Mouse (Mus musculus) heart, adult 11 months (tissue): ENCODE results near the gene B4galt5.
A peak's percentile ranks its signal among the peaks of the same experiment; 100 is the strongest.

Source experiments
- DNase-seq: peaks from one replicate; pipeline ENCODE4 v3.0.0; 2022

B4galt5 gene

DNA sequence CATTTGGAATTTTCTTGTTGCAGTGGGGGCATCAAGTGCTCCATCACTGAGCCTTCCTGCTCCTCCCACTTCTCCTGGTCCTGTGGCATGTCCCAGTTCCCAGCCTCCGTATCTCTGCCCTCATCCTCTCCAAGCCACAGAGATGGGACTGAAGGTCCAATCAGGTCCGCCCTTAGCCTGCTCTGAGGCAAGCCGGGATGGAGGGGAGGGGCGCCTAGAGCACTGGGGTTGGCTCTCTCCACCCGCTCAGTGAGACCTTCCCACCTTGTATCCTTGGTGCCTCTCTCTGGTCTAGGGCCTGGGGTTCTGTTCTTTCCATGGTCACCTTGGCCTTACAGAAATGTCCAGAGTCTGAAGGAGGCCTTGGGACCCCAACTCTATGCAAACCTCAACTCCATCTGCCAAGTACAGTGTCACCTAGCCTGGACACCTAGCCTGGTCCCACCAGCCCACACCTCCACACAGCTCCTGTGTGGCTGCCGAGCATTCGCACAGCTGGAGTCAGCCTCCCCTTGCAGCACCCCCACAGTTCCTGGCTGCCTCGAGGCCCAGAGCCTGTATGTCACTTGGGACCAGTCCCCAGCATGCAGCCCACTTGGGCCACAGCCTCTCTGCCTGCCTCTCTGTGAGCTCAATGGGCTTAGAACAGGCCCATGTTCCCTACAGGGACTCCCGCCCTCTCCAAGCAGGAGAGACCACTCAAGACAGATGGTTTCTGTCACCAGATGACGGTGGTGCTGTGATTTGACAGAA is 74.1 kb downstream of the B4galt5 start:
- DNase-seq, result peak; percentile 88

DNA sequence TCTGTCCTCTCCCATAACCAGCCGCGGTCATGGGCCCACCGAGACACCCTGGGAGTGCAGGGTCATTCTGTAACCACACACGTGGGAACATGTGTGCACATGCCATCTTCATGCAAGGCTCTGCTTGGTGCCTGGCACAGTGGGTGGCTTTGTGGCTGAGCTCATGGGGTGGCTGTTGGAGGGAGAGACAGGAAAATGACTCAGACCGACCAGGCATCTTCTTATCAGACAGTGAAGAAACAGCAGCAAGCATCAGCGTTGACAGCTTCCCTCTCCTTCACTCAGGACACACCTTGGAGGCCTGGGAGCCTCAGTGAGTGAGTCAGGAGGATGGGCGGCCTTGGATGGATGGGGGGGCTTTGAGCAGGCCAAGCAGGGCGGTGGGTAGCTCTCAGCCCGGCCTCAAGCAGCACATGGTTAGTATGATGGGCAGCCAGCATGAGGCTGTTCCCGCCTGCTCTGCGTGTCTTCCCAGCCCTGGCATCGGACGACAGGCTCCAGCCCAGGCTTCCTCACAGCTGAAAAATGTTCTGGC is 75.7 kb downstream of the B4galt5 start:
- DNase-seq, result peak; percentile 95

DNA sequence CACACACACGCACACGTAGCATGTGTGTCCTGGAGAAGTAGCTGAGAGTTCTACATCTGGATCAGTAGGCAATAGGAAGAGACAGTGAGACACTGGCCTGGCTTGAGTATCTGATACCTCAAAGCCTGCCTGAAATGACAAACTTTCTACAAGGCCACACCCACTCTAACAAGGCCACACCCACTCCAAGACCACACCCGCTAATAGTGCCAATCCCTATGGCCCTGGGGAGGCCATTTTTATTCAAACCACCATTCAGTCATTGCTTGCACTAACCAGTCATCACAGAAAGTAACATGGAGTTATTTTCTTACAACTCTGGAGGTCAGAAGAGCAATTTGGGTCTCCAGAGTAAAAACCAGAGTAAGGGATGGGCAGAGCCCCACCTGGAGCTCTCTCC is 76.3 kb downstream of the B4galt5 start:
- DNase-seq, result peak; percentile 64

DNA sequence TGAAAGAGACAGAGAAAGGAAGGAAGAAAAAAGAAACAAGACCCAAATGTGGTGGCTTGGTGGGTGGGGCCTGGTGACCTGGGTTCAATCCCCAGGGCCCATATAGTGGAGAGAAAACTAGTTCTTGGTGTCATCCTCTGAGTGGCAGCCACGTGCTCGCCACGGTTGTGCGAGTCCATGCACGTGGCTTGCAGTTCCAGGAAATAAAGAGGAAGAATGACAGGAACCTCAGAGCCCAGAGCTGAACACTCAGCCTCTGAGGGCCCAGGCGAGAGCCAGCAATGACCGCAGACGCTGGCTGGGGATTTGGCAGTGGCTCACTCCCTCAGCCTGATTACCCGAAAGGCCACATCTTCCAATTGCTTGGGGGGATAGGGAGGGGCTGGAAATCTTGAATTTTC is 77.9 kb downstream of the B4galt5 start:
- DNase-seq, result peak; percentile 98

DNA sequence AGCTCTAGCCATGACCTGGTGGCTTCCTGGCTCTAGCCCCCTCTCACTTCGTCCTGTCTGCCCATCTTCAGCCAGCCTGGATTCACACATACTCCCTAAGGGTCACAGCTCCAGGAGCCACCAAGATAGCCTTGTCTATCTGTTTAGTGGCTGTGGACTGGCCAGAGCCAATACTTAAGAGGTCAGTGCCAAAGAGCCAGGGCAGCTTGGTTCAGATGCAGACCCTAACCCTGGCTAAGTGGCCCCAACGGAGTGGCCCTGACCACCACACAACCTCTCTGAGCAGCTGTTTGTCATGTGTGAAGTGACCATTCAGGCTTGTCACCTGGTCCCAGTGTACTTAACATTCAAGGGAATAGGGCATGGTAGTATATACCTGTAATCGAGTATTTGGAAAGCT is 78.5 kb downstream of the B4galt5 start:
- peak; percentile 93 for DNase-seq

DNA sequence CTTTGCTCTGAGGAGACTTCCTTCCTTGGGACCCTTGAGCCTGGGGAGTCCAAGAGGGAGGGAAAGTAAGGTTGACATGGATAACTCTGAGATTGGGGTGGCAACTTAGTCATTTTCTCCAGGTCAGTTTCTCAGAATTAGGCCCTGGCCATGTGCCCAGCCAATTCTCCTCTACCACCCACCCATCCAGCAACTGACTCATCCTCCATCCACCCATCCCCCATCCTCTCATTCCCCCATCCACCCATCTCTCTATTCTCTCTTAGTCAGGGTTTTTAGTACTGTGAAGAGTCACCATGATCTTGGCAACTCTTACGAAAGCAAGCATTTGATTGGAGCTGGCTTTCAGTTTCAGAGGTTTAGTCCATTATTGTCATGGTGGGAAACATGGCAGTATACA is 80.3 kb downstream of the B4galt5 start:
- no peak for DNase-seq

DNA sequence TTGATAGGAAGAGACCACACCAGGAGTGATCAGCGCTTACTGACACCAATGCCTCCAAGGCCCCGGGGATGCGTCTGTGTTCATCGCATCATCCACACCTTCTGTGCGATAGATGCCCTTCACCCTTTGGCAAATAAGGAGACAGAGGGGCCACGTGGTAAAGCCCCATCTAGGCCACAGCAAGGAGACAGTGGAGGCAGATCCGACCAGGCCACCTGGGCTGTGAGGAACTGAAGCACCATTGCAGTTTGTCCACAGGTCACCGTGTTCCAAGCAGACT is 80.6 kb downstream of the B4galt5 start:
- peak; percentile 89 for DNase-seq

DNA sequence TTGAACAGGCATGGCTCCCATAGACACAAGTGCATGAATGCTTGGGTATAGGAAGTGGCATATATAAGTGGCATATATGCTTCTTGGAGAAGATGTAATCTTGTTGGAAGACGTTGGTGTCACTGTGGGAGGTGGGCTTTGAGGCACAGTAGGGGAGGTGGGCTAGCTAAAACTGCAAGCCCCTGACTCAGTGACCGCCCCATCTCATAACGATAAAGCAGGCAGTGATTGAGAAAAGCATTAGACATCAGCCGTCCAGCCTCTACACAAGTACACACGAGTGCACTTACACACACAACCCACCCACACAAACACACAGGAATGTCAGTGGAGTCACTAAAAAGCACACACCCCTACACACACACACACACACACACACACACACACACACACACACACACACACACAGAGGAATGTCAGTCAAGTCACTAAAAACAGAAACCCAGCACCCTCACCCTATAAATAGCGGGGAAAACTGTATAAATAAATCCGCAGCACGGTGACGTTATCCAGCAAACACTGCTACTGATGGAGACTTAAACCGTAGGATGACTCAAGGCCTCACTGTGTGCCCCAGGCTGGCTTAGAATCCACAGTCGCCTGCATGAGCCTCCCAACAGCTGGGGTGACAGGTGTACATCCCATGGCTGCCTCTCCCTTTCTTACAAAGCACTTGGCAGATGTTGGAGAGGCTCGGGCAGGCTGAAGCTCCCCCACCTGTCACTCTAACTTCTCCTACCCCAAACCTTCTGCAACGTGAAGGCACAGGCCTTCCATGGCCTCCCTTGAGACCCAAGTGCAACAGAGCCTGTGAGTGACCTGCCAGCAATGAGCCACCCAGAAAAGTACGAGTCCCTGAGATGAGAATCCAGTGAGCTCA is 81.2 kb downstream of the B4galt5 start:
- DNase-seq, result peak; percentile 92

DNA sequence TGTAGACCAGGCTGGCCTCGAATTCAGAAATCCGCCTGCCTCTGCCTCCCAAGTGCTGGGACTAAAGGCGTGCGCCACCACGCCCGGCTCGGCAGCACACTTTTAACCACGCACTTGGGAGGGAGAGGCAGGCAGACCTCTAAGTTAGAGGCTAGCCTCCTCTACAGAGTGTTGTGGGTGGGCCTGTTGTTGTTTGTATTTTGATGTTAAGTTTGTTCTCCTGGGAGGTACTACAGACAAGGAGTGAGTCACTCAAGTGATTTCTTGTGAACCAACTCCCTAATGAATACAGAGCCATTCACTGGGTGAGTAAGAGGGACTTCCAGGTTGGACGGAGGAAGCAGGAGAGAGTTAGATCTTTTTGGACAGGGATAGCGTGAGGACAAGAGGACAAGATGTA is 82.8 kb downstream of the B4galt5 start:
- peak; percentile 70 for DNase-seq

DNA sequence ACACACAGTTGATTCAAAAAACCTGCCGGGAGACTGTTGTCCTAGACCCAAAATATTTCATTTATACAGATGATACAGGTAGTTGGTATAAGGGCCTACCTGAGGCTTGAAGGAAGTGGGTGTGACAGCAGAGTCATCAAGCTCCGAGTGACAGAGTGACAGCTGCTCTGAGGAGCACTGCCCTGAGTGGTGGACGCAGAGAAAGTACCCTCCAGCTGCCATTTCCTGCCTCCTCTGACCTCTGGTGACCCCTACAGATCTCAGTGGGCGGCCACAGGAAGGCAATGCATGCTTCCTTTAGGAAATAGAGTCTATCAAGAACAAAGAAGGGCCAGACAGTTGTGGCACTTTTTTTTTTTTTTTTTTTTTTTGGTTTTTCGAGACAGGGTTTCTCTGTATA is 83.2 kb downstream of the B4galt5 start:
- DNase-seq, result peak; percentile 82

DNA sequence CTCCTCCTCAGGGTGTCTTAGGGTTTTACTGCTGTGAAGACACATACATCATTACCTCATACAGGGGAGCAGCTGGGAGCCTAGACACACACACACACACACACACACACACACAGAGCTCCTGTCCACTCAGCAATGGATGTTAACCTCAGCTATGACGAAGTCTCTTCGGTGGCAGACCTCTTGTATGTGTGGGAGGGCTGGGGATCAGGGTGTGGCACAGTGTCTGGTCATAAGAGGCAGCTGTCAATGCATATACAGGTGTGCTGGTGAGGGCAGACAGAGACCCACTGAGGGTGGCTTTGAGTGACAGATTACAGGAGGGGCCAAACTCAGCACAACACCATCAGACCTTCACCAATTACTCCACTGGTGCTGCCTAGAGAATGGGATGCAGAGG is 84.0 kb downstream of the B4galt5 start:
- DNase-seq, result peak; percentile 79

DNA sequence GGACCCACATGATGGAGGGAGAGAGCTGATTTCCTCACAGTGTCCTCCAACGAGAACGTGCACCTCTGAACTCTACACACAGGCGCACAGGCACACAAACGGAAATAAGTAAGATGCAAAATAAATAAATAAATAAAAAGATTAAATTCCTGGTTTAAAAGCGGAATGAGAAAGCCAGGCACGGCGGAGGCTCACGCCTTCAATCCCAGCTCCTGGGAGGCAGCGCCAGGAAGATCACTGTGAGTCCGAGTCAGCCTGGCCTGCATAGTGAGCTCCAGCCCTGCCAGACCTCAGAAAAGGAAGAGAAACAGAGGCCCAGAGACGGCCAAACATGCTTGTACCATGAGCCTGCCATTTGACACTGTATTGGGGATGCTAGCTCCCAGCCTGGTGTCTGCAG is 85.1 kb downstream of the B4galt5 start:
- DNase-seq, result peak; percentile 88

DNA sequence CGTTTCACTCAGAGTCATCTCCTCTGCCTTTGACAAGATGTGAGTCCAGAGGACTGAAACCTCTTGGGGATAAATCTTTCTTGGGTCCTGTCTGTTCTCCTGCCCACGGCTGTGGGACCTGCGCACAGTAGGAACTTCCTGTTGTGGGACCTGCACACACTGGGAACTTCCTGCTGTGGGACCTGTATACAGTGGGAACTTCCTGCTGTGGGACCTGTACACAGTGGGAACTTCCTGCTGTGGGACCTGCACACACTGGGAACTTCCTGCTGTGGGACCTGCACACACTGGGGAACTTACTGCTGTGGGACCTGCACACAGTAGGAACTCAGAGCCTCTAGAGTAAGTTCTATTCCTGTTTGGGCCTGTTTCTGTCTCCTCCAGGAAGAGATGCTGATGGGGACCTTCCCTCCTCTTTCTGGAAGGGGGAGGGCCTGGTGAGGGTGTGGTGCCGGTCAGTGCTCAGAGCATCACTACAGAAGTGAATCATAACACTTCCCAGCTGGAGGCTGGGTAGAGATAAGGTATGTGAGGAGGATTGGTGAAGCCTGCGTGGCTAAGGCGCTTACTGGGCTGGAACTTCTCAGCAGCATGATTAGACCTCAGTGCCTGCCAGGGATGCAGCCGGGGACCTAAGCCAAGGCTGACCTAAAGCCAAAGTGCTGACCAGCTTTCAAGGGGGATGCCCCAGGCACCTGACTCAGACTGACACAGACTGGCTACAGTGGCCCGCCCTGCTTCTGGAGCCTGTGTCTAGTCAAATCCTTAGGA is 85.8 kb downstream of the B4galt5 start:
- DNase-seq, result peak; percentile 98

DNA sequence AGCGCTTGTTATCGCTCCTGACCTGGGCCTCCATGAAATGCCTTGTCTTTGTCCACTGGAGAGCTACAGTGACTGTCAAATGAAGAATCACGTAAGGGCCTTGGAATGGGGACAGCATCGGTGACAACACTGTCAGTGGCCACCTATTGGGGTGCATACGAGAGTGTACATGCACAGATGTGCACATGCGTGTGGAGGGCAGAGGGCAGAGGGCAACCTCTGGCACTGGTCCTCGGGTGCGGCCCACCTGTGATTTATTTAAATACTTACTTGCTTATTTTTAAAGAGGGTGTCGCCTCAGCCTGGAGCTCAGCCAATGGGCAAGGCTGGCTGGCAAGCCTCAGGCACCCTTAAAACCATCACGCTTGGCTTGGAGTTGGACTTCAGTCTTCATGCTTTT is 86.5 kb downstream of the B4galt5 start:
- peak; percentile 90 for DNase-seq

DNA sequence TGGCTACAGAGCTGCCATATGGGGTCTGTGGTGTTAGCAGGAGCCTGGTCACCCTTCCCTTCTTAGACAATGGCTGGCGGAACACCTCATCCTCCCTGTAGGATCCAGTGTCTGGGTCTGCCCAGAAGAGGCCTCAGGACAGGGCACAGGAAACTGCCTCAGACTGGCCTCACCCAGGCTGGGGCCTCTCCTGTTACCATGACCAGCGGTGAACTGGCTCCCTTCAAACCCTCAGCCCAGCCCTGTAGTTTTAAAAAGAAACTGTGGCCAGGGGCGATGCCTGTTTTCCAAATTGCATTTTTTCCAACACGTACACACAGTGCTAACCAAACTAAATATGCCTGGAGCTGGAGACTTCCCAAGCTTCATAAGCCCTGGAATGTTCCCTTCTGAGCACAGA is 87.9 kb downstream of the B4galt5 start:
- peak; percentile 94 for DNase-seq

DNA sequence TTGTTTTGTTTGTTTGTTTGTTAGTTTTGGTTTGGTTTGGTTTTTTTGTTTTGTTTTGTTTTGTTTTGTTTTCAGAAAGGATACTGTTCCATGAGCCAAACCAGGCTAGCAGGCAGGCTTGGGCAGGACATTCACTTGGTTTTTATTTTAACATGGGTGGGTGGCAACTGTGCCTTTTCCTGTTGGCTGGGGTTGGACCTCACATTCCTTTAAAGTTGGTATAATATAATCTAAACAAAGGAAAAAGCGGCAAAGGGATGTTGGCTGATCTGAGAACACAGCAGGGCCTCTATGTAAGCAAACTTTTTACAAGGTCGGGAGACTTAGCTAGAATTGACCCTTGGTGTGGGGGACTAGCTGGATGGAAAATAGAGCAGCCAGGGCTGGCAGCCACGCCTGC is 91.2 kb downstream of the B4galt5 start:
- DNase-seq, result no peak

DNA sequence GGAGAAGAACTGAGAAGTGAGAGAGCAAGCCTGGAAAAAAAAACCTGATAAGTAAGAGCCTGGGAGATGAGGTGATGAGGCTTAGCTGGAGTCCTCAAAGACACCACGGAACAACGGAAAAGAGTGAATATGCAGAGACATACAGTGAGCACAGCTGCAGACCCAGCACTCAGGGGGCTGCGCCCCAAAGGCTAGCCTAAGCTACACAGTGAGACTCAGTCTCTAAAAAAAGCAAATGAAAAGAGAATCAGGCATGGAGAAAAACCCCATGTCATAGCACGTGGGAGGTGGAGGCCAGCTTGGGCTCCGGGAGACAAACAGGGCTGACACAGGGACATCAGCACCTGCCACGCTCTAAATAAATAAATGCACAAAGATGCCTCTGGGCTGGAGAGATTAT is 94.2 kb downstream of the B4galt5 start:
- DNase-seq, result peak; percentile 89

DNA sequence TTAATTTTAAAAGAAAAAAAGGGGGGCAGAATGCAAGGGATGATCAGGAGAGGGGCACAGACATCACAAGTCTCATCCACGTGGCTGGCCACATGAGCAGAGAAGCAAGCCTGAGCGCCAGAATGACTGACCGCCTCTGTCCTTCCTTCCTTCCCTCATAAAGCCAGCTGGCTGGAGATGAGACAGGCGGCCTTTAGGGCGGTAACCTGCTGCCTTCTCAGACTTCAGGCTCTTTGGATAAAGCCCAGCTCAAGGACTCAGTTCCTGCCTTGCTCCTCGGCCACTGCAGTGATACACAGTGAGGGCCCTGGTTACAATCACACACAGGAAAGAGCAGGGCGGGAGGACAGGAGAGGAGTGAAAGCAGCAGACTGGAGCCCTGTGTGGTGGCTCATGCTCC is 94.8 kb downstream of the B4galt5 start:
- peak; percentile 99 for DNase-seq

DNA sequence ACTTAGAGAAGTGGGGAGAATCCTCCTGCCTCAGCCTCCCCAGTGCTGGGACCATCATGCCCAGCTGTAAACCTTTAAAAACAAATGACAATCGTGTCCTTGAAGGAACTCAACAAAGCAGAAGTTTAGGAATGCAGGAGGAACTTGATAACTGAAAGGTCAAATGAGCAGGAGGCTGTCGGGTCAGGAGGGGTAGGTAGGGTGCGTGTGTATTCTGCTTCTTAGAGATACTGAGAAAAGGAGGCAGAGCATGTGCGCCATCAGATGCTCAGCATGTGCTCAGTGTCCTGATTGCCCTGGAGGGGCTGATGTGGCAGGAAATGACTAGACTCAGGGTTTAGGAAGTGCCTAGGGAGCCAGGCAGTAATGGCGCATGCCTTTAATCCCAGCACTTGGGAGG is 95.5 kb downstream of the B4galt5 start:
- no peak for DNase-seq

DNA sequence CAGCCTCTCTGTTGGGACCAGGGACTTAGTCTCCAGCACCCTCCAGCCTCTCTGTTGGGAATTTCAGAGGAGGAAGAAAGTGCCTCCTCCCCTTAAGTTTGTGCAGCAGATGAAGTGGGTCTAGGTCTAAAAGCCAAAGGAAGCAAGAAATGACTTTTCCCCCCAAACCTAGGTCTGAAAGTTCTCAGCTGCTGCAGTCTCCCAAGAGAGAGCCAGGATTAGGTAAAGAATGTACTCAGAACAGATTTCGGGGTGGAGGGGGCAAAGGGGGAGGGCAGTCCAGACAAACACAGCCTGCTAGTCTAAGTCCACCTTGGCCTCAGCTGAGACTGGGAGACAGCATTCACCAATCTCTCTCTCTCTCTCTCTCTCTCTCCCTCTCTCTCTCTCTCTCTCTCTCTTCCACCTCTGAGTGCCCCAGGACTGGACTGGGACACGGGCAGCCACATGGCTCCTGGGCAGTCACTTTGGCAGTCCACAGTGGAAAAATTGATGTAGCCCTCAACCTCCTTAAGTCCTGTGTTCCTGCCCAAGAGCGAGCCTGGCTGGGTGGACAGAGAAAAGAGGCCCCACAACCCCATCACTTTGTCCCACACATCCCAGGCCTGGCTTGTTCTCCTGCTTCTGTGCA is 96.8 kb downstream of the B4galt5 start:
- DNase-seq, result peak; percentile 97

DNA sequence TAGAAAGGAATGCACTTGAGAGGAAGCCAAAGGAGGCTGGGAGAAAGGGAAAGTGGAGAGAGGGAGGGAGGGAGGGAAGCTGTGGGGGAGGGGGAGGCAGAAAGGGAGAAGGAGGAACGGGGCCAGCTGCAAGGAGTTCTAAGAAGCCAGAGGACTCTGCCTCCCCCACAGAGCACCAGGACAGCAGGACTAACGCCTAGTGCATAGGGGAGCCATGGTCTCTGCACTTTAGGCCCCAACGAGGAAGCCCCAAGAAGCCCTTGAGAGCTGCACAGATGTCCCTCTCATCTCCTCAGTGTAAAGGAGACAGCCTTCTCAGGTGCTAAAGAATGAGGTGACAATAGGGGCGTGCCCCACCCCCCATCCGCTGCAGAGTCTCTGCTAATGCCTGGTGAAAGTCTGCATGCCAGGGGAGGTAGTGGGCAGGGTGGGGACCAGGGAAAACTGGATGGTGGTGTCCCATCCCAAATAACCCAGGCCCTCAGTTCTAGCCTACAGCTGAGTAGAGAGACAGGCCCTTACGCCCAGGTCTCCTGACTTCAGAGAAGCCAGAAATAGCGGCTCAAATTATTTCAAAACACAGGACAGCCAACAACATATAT is 98.1 kb downstream of the B4galt5 start:
- DNase-seq, result peak; percentile 96

DNA sequence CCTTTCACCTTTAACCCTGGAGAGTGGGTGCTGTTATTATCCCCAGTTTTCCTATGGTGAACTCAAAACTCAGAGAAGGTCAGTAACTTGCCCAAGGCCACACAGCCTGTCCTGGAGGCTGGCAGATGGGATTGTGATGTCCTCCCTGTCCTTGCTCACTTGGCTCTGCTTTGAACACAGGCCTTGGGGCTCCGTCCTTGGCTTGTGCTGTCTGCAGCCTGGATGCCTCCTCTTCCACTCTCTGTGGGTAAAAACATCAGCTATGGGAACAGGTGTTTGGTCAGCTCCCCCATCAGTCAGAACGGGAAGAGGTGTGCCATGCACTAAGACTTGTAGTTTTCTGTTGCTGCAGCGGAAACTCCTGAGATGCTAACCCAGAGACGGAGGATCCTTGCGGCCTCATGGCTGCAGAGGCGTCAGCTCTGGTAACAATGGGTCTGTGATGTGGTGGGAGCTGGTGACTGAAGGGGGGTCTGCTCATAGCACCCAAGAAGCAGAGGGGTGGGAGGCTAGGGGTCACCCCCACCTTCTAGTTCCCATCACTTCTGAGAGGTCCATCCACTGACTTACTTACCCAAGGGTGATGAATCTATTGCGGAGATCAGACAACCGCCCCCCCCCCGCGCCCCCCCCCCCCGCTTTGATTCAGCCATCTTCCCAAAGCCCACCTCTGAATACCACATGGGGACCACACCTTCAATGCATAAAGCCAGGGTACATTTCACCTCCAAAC is 98.8 kb downstream of the B4galt5 start:
- DNase-seq, result peak; percentile 93
